Mouse (Mus musculus) heart, embryonic 16.5 days (tissue): ENCODE measurements around the gene Iqsec1. TPM values are rescaled to one million over a fixed set of nuclear protein-coding genes. Genes with fewer than 3 reads are reported as not detected.
"Not testable (repeated sequence)": the region's sequence is repeated elsewhere in the genome, so short reads cannot be mapped to it uniquely, and the experiment has no call there.

ENCODE experiments used
- ATAC-seq: fragments of 200-750 bp; cut with Nextera tagmentation; replicated peaks from 2 replicates; pipeline ENCODE4 v1.8.0; 2017; ENCODE audit warnings: moderate number of reproducible peaks; ENCODE audit not compliant: insufficient read depth, low FRiP score; ENCODE audit errors: extremely low read depth
- H3K27ac ChIP-seq: fragments of 300-500 bp; sonication (generic); 2 replicates; pipeline ENCODE4 v1.5.1; 2014; ENCODE audit warnings: mild to moderate bottlenecking, low read length, control low read depth, moderate library complexity
- H3K27me3 ChIP-seq: fragments of 300-500 bp; sonication (generic); 2 replicates; pipeline ENCODE4 v1.6.1; 2014; ENCODE audit warnings: low read length, mixed read lengths; ENCODE audit not compliant: control insufficient read depth, insufficient read depth
- H3K36me3 ChIP-seq: fragments of 300-500 bp; sonication (generic); 2 replicates; pipeline ENCODE4 v1.6.1; 2014; ENCODE audit not compliant: control insufficient read depth, insufficient read depth
- H3K4me1 ChIP-seq: fragments of 300-500 bp; sonication (generic); 2 replicates; pipeline ENCODE4 v1.6.1; 2014; ENCODE audit warnings: low read length, mixed read lengths; ENCODE audit not compliant: control insufficient read depth, insufficient read depth
- H3K4me2 ChIP-seq: fragments of 300-500 bp; sonication (generic); 2 replicates; pipeline ENCODE4 v1.6.1; 2014; ENCODE audit warnings: low read depth, mild to moderate bottlenecking, control low read depth, low read length
- H3K4me3 ChIP-seq: fragments of 300-500 bp; sonication (generic); 2 replicates; pipeline ENCODE4 v1.5.1; 2014; ENCODE audit warnings: mild to moderate bottlenecking, control low read depth, low read length
- H3K9ac ChIP-seq: fragments of 300-500 bp; sonication (generic); 2 replicates; pipeline ENCODE4 v1.6.1; 2014; ENCODE audit warnings: low read length, control low read depth
- H3K9me3 ChIP-seq: fragments of 300-500 bp; sonication (generic); replicated peaks from 2 replicates; pipeline ENCODE4 v1.6.1; 2016; ENCODE audit warnings: low read length; ENCODE audit not compliant: control insufficient read depth
- WGBS: fragments of 180-500 bp; shearing (Covaris S2); extraction: QIAGEN DNeasy Blood & Tissue Kit; methylation state at CpG from one replicate; pipeline ENCODE4 v1.1.7; 2014; 5-methylcytosine and 5-hydroxymethylcytosine counted together
- polyA plus RNA-seq: library from polyadenylated mRNA; unstranded; fragments of >200 nt; fragmentation: Nextera tagmentation; extraction: Ambion mirVana; gene quantifications from 2 replicates; pipeline ENCODE4 v1.2.1, GENCODE M21; 2015

The Iqsec1 gene
- polyA plus RNA-seq, 1 experiment from 2014 or later: 13.7 TPM

- H3K27ac ChIP-seq, ATAC-seq, H3K27me3 ChIP-seq, H3K9me3 ChIP-seq, H3K4me1 ChIP-seq, H3K9ac ChIP-seq, H3K36me3 ChIP-seq, H3K4me3 ChIP-seq, H3K4me2 ChIP-seq: not testable (repeated sequence)
- WGBS: 77% methylated on average over 3 of the region's 3 CpGs
Measured at GRCm38 (mm10) chr6:90632526-90632925, 356.0 kb downstream of the Iqsec1 start.

DNA sequence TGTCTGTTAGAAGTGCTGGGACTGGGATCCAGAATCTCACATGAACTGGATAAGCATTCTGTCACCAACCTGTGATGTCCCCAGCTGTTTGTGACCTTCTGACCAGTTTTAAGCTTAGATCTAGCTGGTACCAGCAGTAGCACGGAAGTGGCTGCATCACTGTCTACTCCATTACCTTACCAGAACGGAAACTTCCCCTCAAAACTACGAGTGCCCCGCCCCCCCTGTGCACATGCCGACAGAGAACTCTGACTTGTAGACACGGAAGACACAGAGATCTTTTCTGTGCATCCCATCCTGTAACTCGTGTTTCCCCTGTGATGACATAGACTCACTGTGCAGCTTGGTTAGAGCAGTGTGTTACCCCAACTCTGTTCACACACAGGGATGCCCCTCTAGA lies 358.1 kb downstream of the Iqsec1 start:
- H3K36me3 ChIP-seq: peaks cover 5% of the 10 kb centered on the region; the same call in 1 of the 2 replicates
- no peaks in the 10 kb centered on the region for H3K4me1 ChIP-seq
- WGBS: 88% methylated on average over 7 of the region's 7 CpGs
- no peak overlapping the region for H3K4me3 ChIP-seq
- H3K27ac ChIP-seq: no peak overlapping the region
- no peak for ATAC-seq
- H3K9ac ChIP-seq: no peak overlapping the region
- H3K27me3 ChIP-seq: no peaks in the 10 kb centered on the region
- no peaks in the 10 kb centered on the region for H3K9me3 ChIP-seq
- no peak overlapping the region for H3K4me2 ChIP-seq

GRCm38 (mm10) chr6:90629506-90629905 lies 359.0 kb downstream of the Iqsec1 start:
- no peak overlapping the region for H3K27ac ChIP-seq
- no peak overlapping the region for H3K9ac ChIP-seq
- H3K4me3 ChIP-seq: no peak overlapping the region
- no peaks in the 10 kb centered on the region for H3K9me3 ChIP-seq
- H3K36me3 ChIP-seq: peaks cover 5% of the 10 kb centered on the region; the same call in 1 of the 2 replicates
- H3K4me2 ChIP-seq: no peak overlapping the region
- H3K27me3 ChIP-seq: no peaks in the 10 kb centered on the region
- no peak for ATAC-seq
- H3K4me1 ChIP-seq: peaks cover 4% of the 10 kb centered on the region; the same call in 1 of the 2 replicates
- 81% methylated on average over 6 of the region's 6 CpGs for WGBS

DNA sequence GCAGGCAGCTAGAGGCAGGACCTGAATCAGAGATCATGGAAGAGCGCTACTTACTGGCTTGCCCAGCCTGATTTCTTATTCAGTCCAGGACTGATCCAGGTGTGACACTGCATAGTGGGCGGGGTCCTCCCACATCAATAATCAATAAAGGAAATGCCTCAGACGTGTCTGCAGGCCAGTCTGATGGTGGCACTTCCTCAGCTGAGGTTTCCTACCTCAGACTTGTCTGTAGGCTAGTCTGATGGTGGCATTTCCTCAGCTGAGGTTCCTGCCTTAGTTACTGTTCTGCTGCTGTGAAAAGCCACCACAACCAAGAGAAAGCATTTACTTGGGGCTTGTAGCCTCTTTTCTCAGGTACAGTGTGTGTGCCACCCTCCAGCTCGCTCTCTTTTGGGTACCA lies 360.9 kb downstream of the Iqsec1 start:
- H3K27me3 ChIP-seq: no peaks in the 10 kb centered on the region
- 75% methylated on average over 4 of the region's 4 CpGs for whole genome bisulfite sequencing

DNA sequence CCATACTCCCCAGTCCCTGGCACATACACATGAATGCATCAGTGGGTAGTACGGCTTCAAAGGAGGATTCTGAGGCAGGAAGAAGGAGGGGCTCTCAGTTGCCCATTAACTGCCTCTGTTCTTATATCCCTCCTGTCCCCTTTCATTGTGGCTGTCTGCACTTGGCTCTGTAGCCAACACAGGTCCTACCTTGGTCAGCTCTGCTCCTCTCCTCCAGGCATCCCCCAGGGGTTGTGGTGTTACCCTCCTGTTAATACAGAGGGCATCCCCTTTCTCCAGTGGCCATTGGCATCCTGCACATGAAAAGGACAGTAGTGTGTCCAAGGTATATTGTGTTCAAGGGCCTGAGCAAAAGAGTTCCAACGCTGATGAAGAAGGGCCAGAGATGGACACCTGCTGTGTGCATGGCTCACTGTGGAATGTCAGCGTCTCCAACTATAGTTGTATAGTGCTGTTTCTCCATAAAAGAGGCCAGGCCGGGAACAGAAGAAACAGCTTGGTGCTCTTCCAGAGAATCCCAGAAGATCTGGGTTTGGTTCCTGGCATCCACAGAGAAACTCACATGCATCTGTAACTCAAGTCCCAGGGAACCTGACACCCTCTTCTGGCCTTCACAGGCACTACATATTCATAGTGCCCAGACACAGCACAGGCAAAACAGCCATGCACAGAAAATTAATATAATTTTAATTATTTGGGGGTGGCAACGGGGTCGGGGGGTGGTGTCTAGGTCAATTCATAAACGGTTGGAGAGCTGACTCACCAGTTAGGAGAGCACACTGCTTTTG lies 363.1 kb downstream of the Iqsec1 start:
- no peaks in the 10 kb centered on the region for H3K9me3 ChIP-seq
- H3K9ac ChIP-seq: no peak overlapping the region
- peaks cover 3% of the 10 kb centered on the region; the same call in 1 of the 2 replicates for H3K36me3 ChIP-seq
- WGBS: 82% methylated on average over 7 of the region's 7 CpGs
- ATAC-seq: no peak
- H3K27ac ChIP-seq: peak overlapping the region; percentile 24; the same call in 1 of the 2 replicates
- no peak overlapping the region for H3K4me2 ChIP-seq
- peaks cover 35% of the 10 kb centered on the region for H3K4me1 ChIP-seq
- H3K27me3 ChIP-seq: no peaks in the 10 kb centered on the region
- H3K4me3 ChIP-seq: no peak overlapping the region

More for the DNA sequence above, 360.9 kb downstream of the Iqsec1 start:
- Histone ChIP-seq H3K27ac (no peak overlapping the region), H3K36me3 (peaks cover 5% of the 10 kb centered on the region; the same call in 1 of the 2 replicates), H3K9me3 (no peaks in the 10 kb centered on the region), H3K9ac (no peak overlapping the region), H3K4me2 (no peak overlapping the region), H3K4me3 (no peak overlapping the region), H3K4me1 (peaks cover 18% of the 10 kb centered on the region)
- ATAC-seq: no peak

DNA sequence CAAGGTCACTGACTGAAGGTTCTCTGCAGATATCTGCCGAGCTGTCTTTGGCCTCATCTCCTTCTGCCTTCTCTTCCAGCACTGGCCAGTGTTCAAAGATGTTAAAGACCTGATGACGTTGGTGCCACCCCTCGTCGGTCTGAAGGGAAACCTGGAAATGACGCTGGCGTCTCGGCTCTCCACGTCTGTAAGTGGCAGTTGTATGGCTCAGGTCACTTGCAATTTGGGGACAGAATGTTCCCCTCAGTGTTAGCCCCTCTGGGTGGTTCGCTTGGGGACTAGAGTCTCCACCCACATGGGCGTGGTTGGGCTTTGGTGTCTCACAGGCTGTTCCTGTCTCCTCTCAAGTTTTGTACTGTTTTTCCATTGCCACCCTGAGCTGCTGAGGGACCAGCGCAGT lies 363.8 kb downstream of the Iqsec1 start:
- WGBS: 60% methylated on average over 11 of the region's 11 CpGs
- Histone ChIP-seq H3K27ac (peak overlapping the region; percentile 24; the same call in 1 of the 2 replicates), H3K9me3 (no peaks in the 10 kb centered on the region), H3K27me3 (no peaks in the 10 kb centered on the region), H3K4me3 (no peak overlapping the region), H3K36me3 (peaks cover 3% of the 10 kb centered on the region; the same call in 1 of the 2 replicates), H3K9ac (no peak overlapping the region), H3K4me1 (peaks cover 35% of the 10 kb centered on the region), H3K4me2 (no peak overlapping the region)
- ATAC-seq: no peak

GRCm38 (mm10) chr6:90624184-90624583 lies 364.3 kb downstream of the Iqsec1 start:
- Histone ChIP-seq H3K9ac (no peak overlapping the region), H3K9me3 (no peaks in the 10 kb centered on the region), H3K4me1 (peaks cover 40% of the 10 kb centered on the region), H3K27ac (no peak overlapping the region), H3K27me3 (no peaks in the 10 kb centered on the region), H3K36me3 (peaks cover 3% of the 10 kb centered on the region; the same call in 1 of the 2 replicates), H3K4me3 (no peak overlapping the region), H3K4me2 (no peak overlapping the region)
- ATAC-seq: no peak
- 72% methylated on average over 6 of the region's 6 CpGs for WGBS

DNA sequence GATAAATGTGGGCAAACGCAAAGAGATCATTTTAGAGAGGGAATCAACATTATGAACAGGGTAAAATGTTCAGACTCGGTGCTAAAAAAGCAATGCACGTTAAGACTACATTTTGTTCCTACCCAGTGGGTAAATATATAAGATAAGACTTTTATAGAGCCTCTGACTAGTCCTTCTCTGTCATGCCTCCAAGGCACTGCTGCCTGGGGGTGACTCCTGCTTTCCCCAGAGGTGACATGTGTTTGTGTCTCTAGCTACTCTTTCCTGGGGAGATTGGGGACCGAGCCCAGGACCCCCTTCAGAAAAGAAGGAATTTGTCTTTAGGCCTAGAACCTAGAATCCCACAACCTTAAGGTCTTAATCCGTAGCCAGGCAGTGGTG lies 365.0 kb downstream of the Iqsec1 start:
- H3K27ac ChIP-seq: peak overlapping the region; percentile 75
- no peak overlapping the region for H3K4me3 ChIP-seq

DNA sequence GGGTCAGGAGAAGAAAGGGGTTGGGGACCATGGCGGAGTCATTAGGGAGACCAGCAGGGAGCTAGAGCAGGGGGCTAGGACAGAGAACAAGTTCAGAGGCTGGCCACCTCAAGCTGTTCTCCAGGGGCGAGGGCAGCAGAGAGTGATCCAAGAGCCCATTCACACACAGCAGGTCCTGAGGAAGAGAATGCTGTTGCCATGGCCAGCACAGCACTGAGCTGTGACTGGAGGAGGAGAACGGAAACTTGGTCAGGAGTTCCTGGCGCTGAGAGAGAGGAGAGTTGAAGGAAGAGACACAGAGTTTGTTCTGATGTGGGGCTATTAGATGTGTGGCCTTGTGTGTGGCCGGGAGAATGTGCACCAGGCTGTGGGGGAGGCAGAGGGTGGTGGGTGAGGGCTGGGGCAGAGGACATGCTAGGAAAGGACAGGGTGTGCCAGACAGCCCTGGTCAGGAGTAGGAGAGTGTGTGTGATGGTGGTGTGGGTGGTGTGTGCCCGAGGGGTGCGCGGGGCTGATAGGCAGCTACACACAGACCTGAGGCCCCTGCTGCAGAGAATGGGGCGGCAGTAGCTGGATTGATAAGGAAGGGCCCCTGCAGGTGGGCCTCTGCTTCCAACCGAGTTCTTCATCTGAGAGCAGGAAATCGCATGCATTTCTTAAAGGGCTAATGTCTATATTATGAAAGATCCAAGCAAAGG lies 365.6 kb downstream of the Iqsec1 start:
- 19% methylated on average over 11 of the region's 11 CpGs for WGBS
- Histone ChIP-seq H3K27ac (peak overlapping the region; percentile 75), H3K4me1 (peaks cover 48% of the 10 kb centered on the region), H3K9ac (peak overlapping the region; percentile 39), H3K4me3 (no peak overlapping the region), H3K27me3 (no peaks in the 10 kb centered on the region), H3K9me3 (no peaks in the 10 kb centered on the region), H3K36me3 (peaks cover 3% of the 10 kb centered on the region; the same call in 1 of the 2 replicates), H3K4me2 (peak overlapping the region; percentile 19; the same call in 1 of the 2 replicates)
- peak; percentile 30 for ATAC-seq

More for the DNA sequence above, 365.0 kb downstream of the Iqsec1 start:
- no peaks in the 10 kb centered on the region for H3K9me3 ChIP-seq
- no peak for ATAC-seq
- no peaks in the 10 kb centered on the region for H3K27me3 ChIP-seq
- H3K4me2 ChIP-seq: 0 out of 2 replicates have a peak overlapping the region, but pooled peaks have one; percentile 19
- peaks cover 3% of the 10 kb centered on the region; the same call in 1 of the 2 replicates for H3K36me3 ChIP-seq
- WGBS: 67% methylated on average over 5 of the region's 5 CpGs
- H3K4me1 ChIP-seq: peaks cover 44% of the 10 kb centered on the region
- no peak overlapping the region for H3K9ac ChIP-seq
